Mouse (Mus musculus) heart, embryonic 16.5 days (tissue): ENCODE data around the gene Adamtsl4. TPM values are rescaled to one million over a fixed set of nuclear protein-coding genes. Genes with fewer than 3 reads are reported as not detected.

Source experiments
- ATAC-seq: fragments of 200-750 bp; cut with Nextera tagmentation; replicated peaks from 2 replicates; pipeline ENCODE4 v1.8.0; 2017; ENCODE audit warnings: moderate number of reproducible peaks; ENCODE audit not compliant: insufficient read depth, low FRiP score; ENCODE audit errors: extremely low read depth
- H3K27ac ChIP-seq: fragments of 300-500 bp; sonication (generic); 2 replicates; pipeline ENCODE4 v1.5.1; 2014; ENCODE audit warnings: mild to moderate bottlenecking, low read length, control low read depth, moderate library complexity
- H3K27me3 ChIP-seq: fragments of 300-500 bp; sonication (generic); 2 replicates; pipeline ENCODE4 v1.6.1; 2014; ENCODE audit warnings: low read length, mixed read lengths; ENCODE audit not compliant: control insufficient read depth, insufficient read depth
- H3K36me3 ChIP-seq: fragments of 300-500 bp; sonication (generic); 2 replicates; pipeline ENCODE4 v1.6.1; 2014; ENCODE audit not compliant: control insufficient read depth, insufficient read depth
- H3K4me1 ChIP-seq: fragments of 300-500 bp; sonication (generic); 2 replicates; pipeline ENCODE4 v1.6.1; 2014; ENCODE audit warnings: low read length, mixed read lengths; ENCODE audit not compliant: control insufficient read depth, insufficient read depth
- H3K4me2 ChIP-seq: fragments of 300-500 bp; sonication (generic); 2 replicates; pipeline ENCODE4 v1.6.1; 2014; ENCODE audit warnings: low read depth, mild to moderate bottlenecking, control low read depth, low read length
- H3K4me3 ChIP-seq: fragments of 300-500 bp; sonication (generic); 2 replicates; pipeline ENCODE4 v1.5.1; 2014; ENCODE audit warnings: mild to moderate bottlenecking, control low read depth, low read length
- H3K9ac ChIP-seq: fragments of 300-500 bp; sonication (generic); 2 replicates; pipeline ENCODE4 v1.6.1; 2014; ENCODE audit warnings: low read length, control low read depth
- H3K9me3 ChIP-seq: fragments of 300-500 bp; sonication (generic); replicated peaks from 2 replicates; pipeline ENCODE4 v1.6.1; 2016; ENCODE audit warnings: low read length; ENCODE audit not compliant: control insufficient read depth
- WGBS: fragments of 180-500 bp; shearing (Covaris S2); extraction: QIAGEN DNeasy Blood & Tissue Kit; methylation state at CpG from one replicate; pipeline ENCODE4 v1.1.7; 2014; 5-methylcytosine and 5-hydroxymethylcytosine counted together
- polyA plus RNA-seq: library from polyadenylated mRNA; unstranded; fragments of >200 nt; fragmentation: Nextera tagmentation; extraction: Ambion mirVana; gene quantifications from 2 replicates; pipeline ENCODE4 v1.2.1, GENCODE M21; 2015

The Adamtsl4 gene
- polyA plus RNA-seq, 1 experiment from 2014 or later, result 13.7 TPM

GRCm38 (mm10) chr3:95662724-95663449, 24.8 kb downstream of the Adamtsl4 start:
- ATAC-seq, result no peak
- no peaks in the 10 kb centered on the region for H3K27me3 ChIP-seq
- peaks cover 29% of the 10 kb centered on the region for H3K36me3 ChIP-seq
- peaks cover 64% of the 10 kb centered on the region for H3K4me1 ChIP-seq
- peak overlapping the region; percentile 68 for H3K4me2 ChIP-seq
- peak overlapping the region; percentile 38 for H3K4me3 ChIP-seq
- H3K27ac ChIP-seq, result peak overlapping the region; percentile 95
- H3K9ac ChIP-seq, result peak overlapping the region; percentile 61
- no peaks in the 10 kb centered on the region for H3K9me3 ChIP-seq
- 70% methylated on average over 7 of the region's 7 CpGs for WGBS

DNA sequence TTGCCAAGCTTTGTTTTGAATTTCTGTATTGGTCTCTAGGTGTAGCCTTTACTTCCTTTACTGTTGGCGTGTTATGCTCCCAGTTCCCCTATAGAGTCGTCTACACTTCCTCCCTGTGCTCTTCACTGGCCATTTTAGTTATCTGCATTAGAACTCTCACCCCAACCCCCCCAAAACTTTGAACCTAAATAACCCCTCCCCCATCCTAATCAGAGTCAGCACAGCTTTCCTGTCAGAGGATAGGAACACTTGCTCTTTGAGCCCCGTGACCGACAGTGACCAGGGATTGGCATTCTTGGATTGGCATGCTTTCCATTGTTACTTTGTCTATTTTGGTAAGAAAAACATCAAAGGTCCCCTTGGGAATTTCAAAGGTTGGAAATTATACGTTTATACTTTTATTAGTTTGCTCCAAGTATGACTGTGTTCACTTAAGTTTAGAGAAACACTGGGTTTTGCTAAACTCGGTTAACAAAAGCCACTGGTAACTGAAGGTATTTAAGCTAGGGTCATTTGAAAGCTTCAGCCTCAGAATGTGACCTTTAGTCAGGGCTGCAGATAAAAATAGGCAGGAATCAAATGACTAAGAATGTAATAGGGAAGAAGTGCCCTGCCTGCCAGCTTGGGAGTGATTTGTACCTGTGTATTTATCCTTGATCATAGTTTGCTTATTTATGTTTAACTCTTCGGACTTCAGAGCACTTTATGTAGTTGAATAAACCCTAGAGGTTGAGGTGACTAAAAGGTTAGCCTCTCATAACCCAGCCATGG, 25.6 kb downstream of the Adamtsl4 start:
- no peak for ATAC-seq
- 11% methylated on average over 7 of the region's 7 CpGs for WGBS
- Histone ChIP-seq H3K36me3 (peaks cover 29% of the 10 kb centered on the region), H3K4me2 (peak overlapping the region; percentile 68), H3K4me3 (peak overlapping the region; percentile 38), H3K27me3 (no peaks in the 10 kb centered on the region), H3K9me3 (no peaks in the 10 kb centered on the region), H3K27ac (peak overlapping the region; percentile 95), H3K4me1 (peaks cover 59% of the 10 kb centered on the region), H3K9ac (peak overlapping the region; percentile 61)

- no peak for ATAC-seq
- peaks cover 49% of the 10 kb centered on the region for H3K4me1 ChIP-seq
- H3K36me3 ChIP-seq, result peaks cover 29% of the 10 kb centered on the region
- H3K27me3 ChIP-seq, result no peaks in the 10 kb centered on the region
- WGBS, result 5% methylated on average over 2 of the region's 2 CpGs
- H3K27ac ChIP-seq, result peak overlapping the region; percentile 99
- H3K9ac ChIP-seq, result peak overlapping the region; percentile 100
- H3K4me2 ChIP-seq, result peak overlapping the region; percentile 85
- no peaks in the 10 kb centered on the region for H3K9me3 ChIP-seq
- H3K4me3 ChIP-seq, result peak overlapping the region; percentile 99
Observed at GRCm38 (mm10) chr3:95660788-95661478, 26.8 kb downstream of the Adamtsl4 start.

DNA sequence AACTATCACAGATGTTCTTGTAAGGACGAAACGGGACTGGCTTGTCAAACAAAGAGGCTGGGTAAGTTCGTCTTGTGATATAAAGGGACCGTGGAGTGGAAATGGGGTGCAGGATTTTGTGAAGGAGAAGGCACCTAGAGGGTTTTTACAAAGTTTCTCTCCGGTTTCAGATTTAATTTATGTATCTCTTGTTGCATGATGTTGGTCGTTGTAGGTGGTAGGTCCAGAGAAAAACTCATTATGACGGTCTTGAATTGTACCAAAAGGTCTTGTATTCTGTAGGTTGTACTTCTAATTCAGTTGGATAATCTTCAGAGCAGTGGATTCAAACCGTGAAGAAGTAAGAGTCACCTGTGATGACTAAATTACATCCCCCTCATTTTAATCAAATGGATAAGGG, 27.8 kb downstream of the Adamtsl4 start:
- under 1% methylated on average over 8 of the region's 8 CpGs for WGBS
- ATAC-seq, result no peak
- Histone ChIP-seq H3K36me3 (peaks cover 26% of the 10 kb centered on the region), H3K9ac (peak overlapping the region; percentile 100), H3K27ac (peak overlapping the region; percentile 99), H3K4me3 (peak overlapping the region; percentile 99), H3K27me3 (no peaks in the 10 kb centered on the region), H3K4me2 (peak overlapping the region; percentile 85), H3K4me1 (peaks cover 39% of the 10 kb centered on the region), H3K9me3 (no peaks in the 10 kb centered on the region)

DNA sequence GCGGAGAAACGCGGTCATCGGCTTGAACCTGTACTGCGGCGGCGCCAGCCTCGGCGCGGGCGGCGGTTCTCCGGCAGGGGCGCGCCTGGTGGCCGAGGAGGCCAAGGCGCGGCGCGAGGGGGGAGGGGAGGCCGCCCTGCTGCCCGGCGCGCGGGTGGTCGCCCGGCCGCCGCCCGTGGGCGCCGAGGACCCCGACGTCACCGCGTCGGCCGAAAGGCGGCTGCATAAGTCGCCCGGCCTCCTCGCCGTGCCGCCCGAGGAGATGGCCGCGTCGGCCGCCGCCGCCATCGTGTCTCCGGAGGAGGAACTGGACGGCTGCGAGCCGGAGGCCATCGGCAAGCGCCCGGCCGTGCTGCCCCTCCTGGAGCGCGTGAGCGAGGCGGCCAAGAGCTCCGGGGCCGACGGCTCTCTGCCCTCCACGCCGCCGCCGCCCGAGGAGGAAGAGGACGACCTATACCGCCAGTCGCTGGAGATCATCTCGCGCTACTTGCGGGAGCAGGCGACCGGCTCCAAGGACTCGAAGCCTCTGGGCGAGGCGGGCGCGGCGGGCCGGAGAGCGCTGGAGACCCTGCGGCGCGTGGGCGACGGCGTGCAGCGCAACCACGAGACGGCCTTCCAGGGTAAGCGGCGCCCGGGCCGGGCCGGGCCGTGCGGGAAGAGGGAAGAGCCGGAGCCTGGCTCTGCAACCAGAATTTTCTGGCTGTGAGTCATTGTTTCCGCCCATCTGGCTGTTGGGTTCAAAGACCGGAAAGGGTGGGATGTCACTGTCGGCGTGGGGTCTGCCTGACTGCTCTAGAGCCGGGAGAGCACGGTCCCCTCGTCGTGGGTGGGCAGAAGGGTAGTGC, 28.6 kb downstream of the Adamtsl4 start:
- peak; percentile 47 for ATAC-seq
- WGBS, result under 1% methylated on average over 107 of the region's 113 CpGs

DNA sequence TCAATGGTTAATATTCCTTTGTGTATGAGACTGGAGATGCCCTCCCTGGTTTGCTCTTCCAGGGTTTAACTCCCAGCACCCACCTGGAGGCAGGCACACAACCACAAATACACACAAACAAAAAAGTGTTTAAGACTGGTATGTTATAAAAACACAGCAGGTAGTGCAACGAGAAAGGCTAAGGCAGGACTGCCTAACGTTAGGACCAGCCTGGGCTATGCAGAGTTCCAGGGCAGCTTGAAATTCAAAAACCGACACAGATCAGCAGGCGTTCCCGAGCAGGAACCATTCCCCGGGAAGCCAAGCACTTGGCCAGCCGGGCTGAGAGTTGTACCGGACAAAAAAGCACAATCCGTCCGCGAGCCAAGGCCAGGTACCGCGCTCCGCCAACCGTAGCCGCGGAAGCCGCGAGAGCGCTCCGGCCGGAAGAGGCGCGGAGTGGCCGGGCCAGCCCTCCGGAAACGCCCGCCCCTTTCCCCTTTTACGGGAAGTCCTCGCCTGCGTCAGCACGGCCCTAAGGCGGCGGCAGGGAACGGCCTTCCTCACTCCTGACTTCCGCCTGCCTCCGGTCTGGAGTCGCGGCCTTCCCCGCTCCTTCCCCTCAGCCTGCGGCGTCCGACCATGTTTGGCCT, 29.4 kb downstream of the Adamtsl4 start, which contains the start of gene Mcl1:
Gene Mcl1 (plus strand): TSS at position 553 of the 632 bp plus-strand sequence.
- Histone ChIP-seq H3K4me3 (peak within 1 kb of the TSS; percentile 99), H3K27ac (peak within 1 kb of the TSS; percentile 99), H3K9me3 (no peaks in the 10 kb centered on the region), H3K27me3 (no peaks in the 10 kb centered on the region), H3K4me2 (peak within 1 kb of the TSS; percentile 85), H3K9ac (peak within 1 kb of the TSS; percentile 100), H3K4me1 (peaks cover 29% of the 10 kb centered on the region), H3K36me3 (peaks cover 11% of the 10 kb centered on the region; the same call in 1 of the 2 replicates)
- peak; percentile 97 for ATAC-seq
- under 1% methylated on average over 41 of the region's 43 CpGs for WGBS

More for the DNA sequence above, 28.6 kb downstream of the Adamtsl4 start:
- H3K27ac ChIP-seq, result peak overlapping the region; percentile 99
- H3K4me2 ChIP-seq, result peak overlapping the region; percentile 85
- peak overlapping the region; percentile 99 for H3K4me3 ChIP-seq
- H3K36me3 ChIP-seq, result peaks cover 18% of the 10 kb centered on the region
- peak overlapping the region; percentile 100 for H3K9ac ChIP-seq
- H3K27me3 ChIP-seq, result no peaks in the 10 kb centered on the region
- no peaks in the 10 kb centered on the region for H3K9me3 ChIP-seq
- peaks cover 31% of the 10 kb centered on the region for H3K4me1 ChIP-seq

DNA sequence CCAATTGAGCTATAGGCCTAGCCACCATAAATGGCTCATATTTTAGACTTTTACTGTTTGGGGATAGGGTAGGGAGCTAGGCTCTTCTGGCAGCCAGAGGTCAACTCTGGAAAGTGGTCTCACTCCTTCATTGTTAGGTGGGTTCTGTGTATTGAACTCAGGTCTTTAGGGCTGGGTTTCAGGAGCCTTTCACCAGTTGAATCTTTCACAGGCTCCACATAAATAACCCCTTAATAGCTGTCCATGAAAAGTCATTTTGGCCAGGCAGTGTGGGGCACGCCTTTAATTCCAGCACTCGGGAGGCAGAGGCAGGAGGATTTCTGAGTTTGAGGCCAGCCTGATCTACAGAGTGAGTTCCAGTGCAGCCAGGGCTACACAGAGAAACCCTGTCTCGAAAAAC, 30.0 kb downstream of the Adamtsl4 start:
- Histone ChIP-seq H3K27ac (peak overlapping the region; percentile 99), H3K4me3 (peak overlapping the region; percentile 99; the same call in 1 of the 2 replicates), H3K4me2 (peak overlapping the region; percentile 74), H3K9ac (peak overlapping the region; percentile 100; the same call in 1 of the 2 replicates), H3K36me3 (peaks cover 7% of the 10 kb centered on the region; the same call in 1 of the 2 replicates), H3K27me3 (no peaks in the 10 kb centered on the region), H3K9me3 (no peaks in the 10 kb centered on the region), H3K4me1 (peaks cover 26% of the 10 kb centered on the region)
- ATAC-seq, result no peak
- WGBS, result 84% methylated on average over 3 of the region's 3 CpGs

GRCm38 (mm10) chr3:95657108-95657507, 30.6 kb downstream of the Adamtsl4 start:
- Histone ChIP-seq H3K27me3 (no peaks in the 10 kb centered on the region), H3K9ac (no peak overlapping the region), H3K27ac (no peak overlapping the region), H3K9me3 (no peaks in the 10 kb centered on the region), H3K4me1 (peaks cover 20% of the 10 kb centered on the region), H3K4me3 (no peak overlapping the region), H3K4me2 (no peak overlapping the region), H3K36me3 (peaks cover 3% of the 10 kb centered on the region; the same call in 1 of the 2 replicates)
- no peak for ATAC-seq
- WGBS, result 83% methylated on average over 3 of the region's 3 CpGs
